Mouse (Mus musculus): Measurements from ENCODE around the gene Cdk5rap3. TPM values are rescaled to one million over a fixed set of nuclear protein-coding genes. Genes with fewer than 3 reads are reported as not detected.

Cdk5rap3 gene
- polyA plus RNA-seq, 1 experiment from 2014 or later = 67.5 TPM

DNA sequence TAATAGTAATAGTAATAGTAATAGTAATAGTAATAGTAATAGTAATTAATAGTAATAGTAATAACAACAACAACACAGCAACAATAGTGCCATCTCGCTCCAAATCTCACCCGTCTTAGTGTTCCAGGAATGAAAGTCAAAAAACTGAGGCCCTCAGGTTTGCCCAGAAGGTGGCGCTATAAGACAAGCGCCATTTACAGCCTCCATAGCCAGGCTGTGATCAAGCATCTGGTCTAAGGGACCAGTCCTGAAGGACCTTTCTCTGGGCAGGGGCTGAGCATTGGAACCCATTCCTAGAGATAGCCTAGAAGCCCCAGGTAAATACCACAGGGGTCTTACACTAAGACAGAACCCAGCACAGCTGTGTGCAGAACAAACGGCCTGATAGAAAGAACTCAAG, 49.1 kb downstream of the Cdk5rap3 start:
- Histone ChIP-seq H3K9ac (ENCODE audit: low read length) (no peak overlapping the region), H3K36me3 (ENCODE audit: control insufficient read depth, insufficient read depth, low read length) (no peaks in the 10 kb centered on the region), H3K27ac (ENCODE audit: low read length) (no peak overlapping the region), H3K4me2 (ENCODE audit: low read depth, low read length) (no peak overlapping the region), H3K9me3 (ENCODE audit: control insufficient read depth, low read length) (no peaks in the 10 kb centered on the region), H3K4me3 (ENCODE audit: low read length) (no peak overlapping the region), H3K27me3 (ENCODE audit: control insufficient read depth, insufficient read depth, low read depth, low read length) (peaks cover 4% of the 10 kb centered on the region), H3K4me1 (replicated peaks; ENCODE audit: control insufficient read depth, insufficient read depth, low read length) (no peaks in the 10 kb centered on the region; the same call in 1 of the 2 replicates)
- no peak; the same call in 1 of the 2 replicates for ATAC-seq (ENCODE audit: low read depth)
- 5% methylated on average over 5 of the region's 5 CpGs for WGBS

DNA sequence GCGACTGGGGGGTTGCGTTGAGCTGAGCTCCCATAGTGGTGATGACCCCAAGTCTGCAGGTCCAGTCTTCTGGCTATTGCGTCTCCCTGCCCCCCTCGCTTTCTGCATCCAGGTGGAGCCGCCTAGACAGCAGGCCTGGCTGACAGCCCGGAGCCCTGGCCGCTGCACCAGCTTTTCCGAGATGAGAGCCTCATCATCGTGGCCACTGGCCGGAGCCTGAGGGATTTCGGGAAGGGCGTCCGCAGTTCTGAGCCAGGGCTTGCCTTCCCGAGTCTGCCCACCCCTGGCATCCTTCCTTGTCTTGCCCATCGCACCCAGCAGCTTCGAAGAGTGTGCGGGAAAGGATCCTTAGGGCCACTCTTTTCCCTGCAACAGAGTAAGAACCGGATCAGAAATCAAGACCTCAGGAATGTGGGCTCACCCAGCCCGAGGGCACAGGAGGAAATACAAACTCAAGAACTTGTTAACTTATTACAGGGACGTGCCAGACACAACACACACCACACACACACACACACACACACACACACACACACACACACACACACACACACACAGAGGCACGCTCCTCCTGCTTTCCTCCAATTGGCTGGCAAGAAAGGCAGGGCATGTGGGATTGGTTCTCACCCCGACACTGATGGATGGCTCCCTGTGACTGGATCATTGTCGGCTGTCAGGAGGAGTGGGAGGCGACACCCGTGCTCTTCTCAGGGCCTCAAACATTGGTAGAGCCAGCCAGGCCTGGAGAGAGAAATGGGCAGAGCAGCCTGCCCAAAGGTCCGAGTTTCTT, 52.9 kb downstream of the Cdk5rap3 start:
- H3K4me3 ChIP-seq (ENCODE audit: low read length) = no peak overlapping the region
- H3K36me3 ChIP-seq (ENCODE audit: control insufficient read depth, insufficient read depth, low read length) = no peaks in the 10 kb centered on the region
- peaks cover 4% of the 10 kb centered on the region; the same call in 1 of the 2 replicates for H3K27me3 ChIP-seq (ENCODE audit: control insufficient read depth, insufficient read depth, low read depth, low read length)
- no peak for ATAC-seq (ENCODE audit: low read depth)
- peak overlapping the region; percentile 21 for H3K4me2 ChIP-seq (ENCODE audit: low read depth, low read length)
- no peak overlapping the region for H3K27ac ChIP-seq (ENCODE audit: low read length)
- no peak overlapping the region for H3K9ac ChIP-seq (ENCODE audit: low read length)
- H3K4me1 ChIP-seq (replicated peaks; ENCODE audit: control insufficient read depth, insufficient read depth, low read length) = peaks cover 13% of the 10 kb centered on the region
- WGBS = 23% methylated on average over 26 of the region's 26 CpGs
- H3K9me3 ChIP-seq (ENCODE audit: control insufficient read depth, low read length) = no peaks in the 10 kb centered on the region

DNA sequence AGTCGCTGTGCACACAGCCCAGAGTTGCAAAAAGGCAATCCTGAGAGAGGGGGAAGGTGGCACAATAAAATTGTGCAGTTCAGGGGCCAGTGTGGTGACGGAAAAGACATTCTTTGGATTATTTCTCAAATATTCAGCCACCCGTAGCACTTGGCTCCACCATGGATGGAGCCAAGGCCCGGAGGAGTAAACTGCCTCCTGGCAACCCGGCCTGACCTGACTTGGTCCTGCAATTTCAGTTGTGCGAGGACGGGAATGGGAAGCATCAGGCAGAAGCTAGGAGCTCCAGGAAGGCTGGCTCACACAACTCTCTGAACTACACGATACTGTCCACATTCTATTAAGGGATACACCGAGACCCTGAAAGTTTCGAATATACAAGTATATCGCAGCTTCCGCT, 53.8 kb downstream of the Cdk5rap3 start:
- Histone ChIP-seq H3K27ac (ENCODE audit: low read length) (no peak overlapping the region), H3K27me3 (ENCODE audit: control insufficient read depth, insufficient read depth, low read depth, low read length) (peaks cover 4% of the 10 kb centered on the region; the same call in 1 of the 2 replicates), H3K4me1 (replicated peaks; ENCODE audit: control insufficient read depth, insufficient read depth, low read length) (peaks cover 13% of the 10 kb centered on the region), H3K9me3 (ENCODE audit: control insufficient read depth, low read length) (no peaks in the 10 kb centered on the region), H3K36me3 (ENCODE audit: control insufficient read depth, insufficient read depth, low read length) (no peaks in the 10 kb centered on the region), H3K9ac (ENCODE audit: low read length) (no peak overlapping the region), H3K4me3 (ENCODE audit: low read length) (no peak overlapping the region), H3K4me2 (ENCODE audit: low read depth, low read length) (no peak overlapping the region)
- ATAC-seq (ENCODE audit: low read depth) = no peak
- WGBS = 77% methylated on average over 12 of the region's 12 CpGs

DNA sequence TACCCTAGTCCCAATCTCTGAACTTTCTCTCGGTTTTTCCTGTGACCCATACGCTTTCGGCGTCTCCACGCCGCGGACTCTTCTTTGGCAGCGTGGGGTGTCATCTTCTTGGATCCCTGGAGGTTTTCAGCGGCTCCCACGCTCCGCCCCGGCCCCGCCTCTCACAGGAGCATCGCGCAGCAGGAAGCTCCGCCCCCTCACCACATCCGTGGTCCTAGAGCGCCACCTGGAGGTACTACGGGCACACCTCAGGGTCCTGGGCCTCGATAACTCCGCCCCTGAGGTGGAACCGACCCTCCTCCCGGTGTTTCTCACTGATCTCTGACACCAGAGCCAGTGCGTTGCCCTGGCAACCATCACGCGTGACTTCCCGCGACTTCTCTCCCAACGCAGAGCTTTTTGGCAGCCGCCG, 54.4 kb downstream of the Cdk5rap3 start:
- H3K27ac ChIP-seq (ENCODE audit: low read length) = peak overlapping the region; percentile 55; the same call in 1 of the 2 replicates
- WGBS = 0% methylated on average over 31 of the region's 31 CpGs

DNA sequence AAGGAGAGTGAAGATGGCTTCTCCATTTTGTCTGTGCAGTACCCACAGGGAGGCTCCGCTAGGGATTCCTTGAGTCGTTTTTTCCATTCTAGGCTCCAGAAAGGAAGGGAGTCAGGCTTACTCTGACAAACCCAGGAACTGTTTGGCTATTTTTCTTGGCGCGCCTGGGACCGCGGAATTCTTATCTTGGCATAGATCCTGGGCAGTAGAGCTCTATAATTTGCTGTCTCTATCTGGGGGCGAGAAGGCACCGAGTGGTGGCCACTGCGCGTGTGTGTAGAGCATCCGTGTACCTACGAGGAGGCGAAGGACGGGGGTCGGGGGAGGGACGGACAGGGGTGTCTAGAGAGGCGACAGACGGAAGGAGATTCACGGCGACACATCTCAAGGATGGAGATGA, 54.9 kb downstream of the Cdk5rap3 start:
- H3K27ac ChIP-seq (ENCODE audit: low read length) = peak overlapping the region; percentile 55
- WGBS = 2% methylated on average over 20 of the region's 20 CpGs
- ATAC-seq (ENCODE audit: low read depth) = peak; percentile 64
- peak overlapping the region; percentile 91 for H3K4me2 ChIP-seq (ENCODE audit: low read depth, low read length)
- peak overlapping the region; percentile 56 for H3K4me3 ChIP-seq (ENCODE audit: low read length)
- peaks cover 4% of the 10 kb centered on the region; the same call in 1 of the 2 replicates for H3K27me3 ChIP-seq (ENCODE audit: control insufficient read depth, insufficient read depth, low read depth, low read length)
- H3K9ac ChIP-seq (ENCODE audit: low read length) = peak overlapping the region; percentile 63
- no peaks in the 10 kb centered on the region for H3K36me3 ChIP-seq (ENCODE audit: control insufficient read depth, insufficient read depth, low read length)
- H3K9me3 ChIP-seq (ENCODE audit: control insufficient read depth, low read length) = no peaks in the 10 kb centered on the region
- peaks cover 13% of the 10 kb centered on the region for H3K4me1 ChIP-seq (replicated peaks; ENCODE audit: control insufficient read depth, insufficient read depth, low read length)

More for the DNA sequence above, 54.4 kb downstream of the Cdk5rap3 start:
- ATAC-seq (ENCODE audit: low read depth) = peak; percentile 93
- H3K4me1 ChIP-seq (replicated peaks; ENCODE audit: control insufficient read depth, insufficient read depth, low read length) = peaks cover 13% of the 10 kb centered on the region
- H3K27me3 ChIP-seq (ENCODE audit: control insufficient read depth, insufficient read depth, low read depth, low read length) = peaks cover 4% of the 10 kb centered on the region; the same call in 1 of the 2 replicates
- H3K9ac ChIP-seq (ENCODE audit: low read length) = peak overlapping the region; percentile 63
- H3K36me3 ChIP-seq (ENCODE audit: control insufficient read depth, insufficient read depth, low read length) = no peaks in the 10 kb centered on the region
- no peaks in the 10 kb centered on the region for H3K9me3 ChIP-seq (ENCODE audit: control insufficient read depth, low read length)
- H3K4me3 ChIP-seq (ENCODE audit: low read length) = peak overlapping the region; percentile 56
- peak overlapping the region; percentile 91 for H3K4me2 ChIP-seq (ENCODE audit: low read depth, low read length)

DNA sequence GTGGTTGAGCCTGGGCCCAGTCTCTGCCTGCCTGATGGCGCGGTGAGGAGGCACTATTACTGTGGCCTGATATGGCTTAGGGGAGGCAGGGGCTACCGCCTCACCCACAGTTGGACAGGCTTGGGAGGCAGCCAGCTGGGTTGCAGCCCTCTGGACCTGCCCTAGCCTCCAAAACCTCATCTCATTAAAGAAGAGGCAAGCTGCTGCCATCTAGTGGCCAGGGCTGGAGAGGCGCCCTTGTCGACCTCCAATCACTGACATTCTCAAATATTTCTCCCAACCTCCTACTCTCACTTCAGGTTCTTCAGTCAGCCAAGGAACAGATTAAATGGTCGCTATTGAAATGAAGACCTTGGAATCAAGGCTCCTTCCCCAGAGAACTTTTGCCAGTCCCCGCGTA, 55.7 kb downstream of the Cdk5rap3 start:
- H3K4me2 ChIP-seq (ENCODE audit: low read depth, low read length) = no peak overlapping the region
- 9% methylated on average over 8 of the region's 8 CpGs for WGBS
- H3K27ac ChIP-seq (ENCODE audit: low read length) = no peak overlapping the region
- no peaks in the 10 kb centered on the region for H3K36me3 ChIP-seq (ENCODE audit: control insufficient read depth, insufficient read depth, low read length)
- H3K9ac ChIP-seq (ENCODE audit: low read length) = 0 out of 2 replicates have a peak overlapping the region, but pooled peaks have one; percentile 29
- ATAC-seq (ENCODE audit: low read depth) = peak; percentile 53
- no peak overlapping the region for H3K4me3 ChIP-seq (ENCODE audit: low read length)
- H3K4me1 ChIP-seq (replicated peaks; ENCODE audit: control insufficient read depth, insufficient read depth, low read length) = peaks cover 13% of the 10 kb centered on the region
- peaks cover 4% of the 10 kb centered on the region; the same call in 1 of the 2 replicates for H3K27me3 ChIP-seq (ENCODE audit: control insufficient read depth, insufficient read depth, low read depth, low read length)
- H3K9me3 ChIP-seq (ENCODE audit: control insufficient read depth, low read length) = no peaks in the 10 kb centered on the region

DNA sequence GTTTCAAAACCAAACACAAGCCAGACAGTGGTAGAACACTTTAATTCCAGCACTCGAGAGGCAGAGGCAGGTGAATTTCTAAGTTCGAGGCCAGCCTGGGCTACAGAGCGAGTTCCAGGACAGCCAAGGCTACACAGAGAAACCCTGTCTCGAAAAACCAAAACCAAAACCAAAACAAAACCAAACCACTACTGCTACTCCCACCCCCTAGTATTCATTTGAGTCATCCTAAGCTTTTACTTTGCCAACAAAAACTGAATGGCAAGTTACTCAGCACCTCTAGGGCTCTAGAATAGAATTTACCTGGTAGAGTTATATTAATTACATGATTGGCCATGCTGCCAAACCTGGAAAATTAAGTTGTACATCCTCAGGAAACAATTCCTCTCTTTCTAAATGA, 56.7 kb downstream of the Cdk5rap3 start:
- H3K27me3 ChIP-seq (ENCODE audit: control insufficient read depth, insufficient read depth, low read depth, low read length) = peaks cover 4% of the 10 kb centered on the region; the same call in 1 of the 2 replicates
- no peak overlapping the region for H3K27ac ChIP-seq (ENCODE audit: low read length)
- no peaks in the 10 kb centered on the region for H3K9me3 ChIP-seq (ENCODE audit: control insufficient read depth, low read length)
- no peaks in the 10 kb centered on the region for H3K36me3 ChIP-seq (ENCODE audit: control insufficient read depth, insufficient read depth, low read length)
- no peak for ATAC-seq (ENCODE audit: low read depth)
- no peak overlapping the region for H3K4me3 ChIP-seq (ENCODE audit: low read length)
- H3K9ac ChIP-seq (ENCODE audit: low read length) = no peak overlapping the region
- WGBS = 85% methylated on average over 4 of the region's 4 CpGs
- H3K4me1 ChIP-seq (replicated peaks; ENCODE audit: control insufficient read depth, insufficient read depth, low read length) = peaks cover 13% of the 10 kb centered on the region
- no peak overlapping the region for H3K4me2 ChIP-seq (ENCODE audit: low read depth, low read length)

DNA sequence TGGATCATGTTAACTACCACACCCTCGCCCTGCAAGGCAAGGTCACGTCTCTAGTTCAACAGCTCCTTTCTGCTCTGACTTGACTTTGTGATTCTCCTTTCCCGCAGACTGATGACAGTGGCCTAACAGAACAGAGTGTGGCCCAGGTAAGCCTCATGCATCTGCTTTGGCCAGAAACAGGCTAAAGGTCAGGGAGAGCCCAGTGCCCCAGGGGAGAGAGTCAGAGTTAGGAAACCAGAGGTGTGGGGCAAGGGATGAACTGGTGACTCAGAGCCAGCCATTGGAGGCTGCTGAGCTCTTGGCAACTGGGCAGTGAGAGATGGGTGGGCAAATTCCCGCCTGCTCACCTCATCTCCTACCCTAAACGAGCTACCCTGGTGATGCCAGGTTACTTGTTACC, 58.9 kb downstream of the Cdk5rap3 start:
- Histone ChIP-seq H3K4me2 (ENCODE audit: low read depth, low read length) (no peak overlapping the region), H3K27ac (ENCODE audit: low read length) (no peak overlapping the region), H3K9me3 (ENCODE audit: control insufficient read depth, low read length) (no peaks in the 10 kb centered on the region), H3K9ac (ENCODE audit: low read length) (no peak overlapping the region), H3K4me1 (replicated peaks; ENCODE audit: control insufficient read depth, insufficient read depth, low read length) (peaks cover 13% of the 10 kb centered on the region), H3K4me3 (ENCODE audit: low read length) (no peak overlapping the region), H3K36me3 (ENCODE audit: control insufficient read depth, insufficient read depth, low read length) (0 out of 2 replicates have a peak, but pooled peaks cover 2% of the 10 kb centered on the region), H3K27me3 (ENCODE audit: control insufficient read depth, insufficient read depth, low read depth, low read length) (no peaks in the 10 kb centered on the region)
- 74% methylated on average over 5 of the region's 5 CpGs for WGBS
- no peak for ATAC-seq (ENCODE audit: low read depth)
